Mouse (Mus musculus): ENCODE data around the gene Fubp1. TPM values are rescaled to one million over a fixed set of nuclear protein-coding genes. Genes with fewer than 3 reads are reported as not detected.

Fubp1 gene
- total and polyA plus RNA-seq, 3 experiments: 214 to 333 (median 224) TPM

DNA sequence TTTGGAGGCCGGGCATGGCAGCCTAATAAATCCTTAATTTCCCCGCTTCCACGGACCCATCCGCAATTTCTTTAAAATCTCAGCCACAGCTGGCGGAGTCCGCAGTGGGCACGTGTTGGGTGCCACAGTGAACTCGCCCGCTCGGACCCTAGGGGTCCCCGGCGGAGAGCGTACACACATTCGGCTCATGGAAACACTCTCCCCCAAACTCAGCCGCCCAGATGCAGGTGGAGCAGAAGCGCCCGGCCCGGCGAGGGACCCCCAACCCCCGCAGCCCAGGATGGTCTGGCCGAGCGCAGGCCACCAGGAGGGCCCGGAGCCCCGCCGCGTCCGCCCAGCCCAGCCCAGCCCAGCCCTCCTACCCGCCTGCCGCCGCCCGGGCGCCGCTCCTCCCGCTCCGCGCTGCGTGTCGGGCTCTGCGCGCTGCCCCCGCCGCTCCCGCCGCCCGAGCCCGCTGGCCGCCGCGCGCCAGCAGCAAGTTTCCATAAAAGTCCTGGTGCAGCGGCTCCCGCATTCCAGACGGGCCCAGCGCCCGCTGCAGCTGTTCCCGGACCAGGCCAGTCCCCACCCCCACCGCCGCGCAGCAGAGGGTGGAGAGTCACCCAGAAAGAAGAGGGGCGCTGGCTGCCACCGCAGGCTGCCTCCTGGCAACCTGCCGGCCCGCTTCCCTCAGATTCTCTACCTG is 55.3 kb downstream of the Fubp1 start:
- Histone ChIP-seq H3K36me3 (replicated peaks in 1 of 2; ENCODE audit: control insufficient read depth in 1 of 2, insufficient read depth in 1 of 2, low read length in 1 of 2) (peaks cover 0 to 5% of the 10 kb centered on the region in 2 experiments), H3K27ac (ENCODE audit: insufficient read depth, low read depth) (no peak overlapping the region), H3K4me1 (ENCODE audit: control insufficient read depth in 1 of 2, insufficient read depth in 2 of 2) (peaks cover 0 to 2% of the 10 kb centered on the region in 2 experiments; a peak in 1 of 4 replicates), H3K9me3 (replicated peaks; ENCODE audit: low read length) (no peaks in the 10 kb centered on the region), H3K4me2 (ENCODE audit: insufficient read depth, low read depth, poor library complexity, severe bottlenecking) (no peak overlapping the region), H3K9ac (ENCODE audit: insufficient read depth, low read depth) (no peak overlapping the region), H3K79me2 (replicated peaks; ENCODE audit: control insufficient read depth, extremely low read depth, insufficient read depth, poor library complexity, severe bottlenecking) (no peaks in the 10 kb centered on the region), H3K4me3 (replicated peaks in 1 of 3; ENCODE audit: low read depth in 2 of 3, low read length in 2 of 3, poor library complexity in 1 of 3) (no peak overlapping the region), H3K27me3 (replicated peaks) (no peaks in the 10 kb centered on the region)
- in situ Hi-C loops (cut with MboI; ENCODE audit: low pct_ligation_motif_present, low pct_unique_long_range_greater_than_20kb, low sequenced_read_pairs) (loop anchor here (25.0 kb wide), 1 partner anchor 472 kb away; no protein-coding TSS in a partner anchor), dilution Hi-C loops (cut with MboI; ENCODE audit: extremely low pct_ligation_motif_present, extremely low pct_unique_long_range_greater_than_20kb, low sequenced_read_pairs) (no loop called here)
- TF ChIP-seq UBTF (IDR thresholded peaks at IDR 0.05; ENCODE audit: low read depth, low read length): no peak
- TF ChIP-seq JUN (IDR thresholded peaks at IDR 0.05; ENCODE audit: insufficient read depth, low read depth, low read length): no peak
- no peak for TF ChIP-seq ZC3H11A (IDR thresholded peaks at IDR 0.05; ENCODE audit: low read depth, low read length)
- TF ChIP-seq RAD21 (IDR thresholded peaks at IDR 0.05; ENCODE audit: low read depth, low read length): no peak
- TF ChIP-seq USF1 (IDR thresholded peaks at IDR 0.05; ENCODE audit: low read depth, low read length): no peak
- no peak for TF ChIP-seq BHLHE40 (IDR thresholded peaks at IDR 0.05; ENCODE audit: low read depth, low read length)
- TF ChIP-seq ELF1 (IDR thresholded peaks at IDR 0.05; ENCODE audit: low read depth, low read length): no peak
- TF ChIP-seq CHD2 (IDR thresholded peaks at IDR 0.05; ENCODE audit: low read length): no peak
- TF ChIP-seq HCFC1 (IDR thresholded peaks at IDR 0.05; ENCODE audit: low read depth, low read length): no peak
- no peak for TF ChIP-seq NELFE (IDR thresholded peaks at IDR 0.05; ENCODE audit: low read depth, low read length)
- TF ChIP-seq MEF2A (IDR thresholded peaks at IDR 0.05; ENCODE audit: borderline replicate concordance, low read depth, low read length): no peak
- TF ChIP-seq KAT2A (IDR thresholded peaks at IDR 0.05; ENCODE audit: insufficient replicate concordance, low read length): no peak
- TF ChIP-seq E2F4 (IDR thresholded peaks at IDR 0.05; ENCODE audit: insufficient replicate concordance, low read depth, low read length): no peak
- TF ChIP-seq EP300 (IDR thresholded peaks at IDR 0.05; ENCODE audit: low read length): no peak
- TF ChIP-seq POLR2A (IDR thresholded peaks at IDR 0.05; ENCODE audit: low read depth, low read length): no peak
- no peak for TF ChIP-seq ZMIZ1 (IDR thresholded peaks at IDR 0.05; ENCODE audit: low read depth, low read length)
- TF ChIP-seq SMC3 (IDR thresholded peaks at IDR 0.05; ENCODE audit: low read depth, low read length): no peak
- TF ChIP-seq ETS1 (conservative IDR thresholded peaks at IDR 0.05; ENCODE audit: low read depth, low read length): no peak
- no peak for TF ChIP-seq JUND (conservative IDR thresholded peaks at IDR 0.05; ENCODE audit: low read depth, low read length)
- TF ChIP-seq MAX (IDR thresholded peaks at IDR 0.05; ENCODE audit: low read length): no peak
- DNase-seq (ENCODE audit: extremely low read depth): no peak

DNA sequence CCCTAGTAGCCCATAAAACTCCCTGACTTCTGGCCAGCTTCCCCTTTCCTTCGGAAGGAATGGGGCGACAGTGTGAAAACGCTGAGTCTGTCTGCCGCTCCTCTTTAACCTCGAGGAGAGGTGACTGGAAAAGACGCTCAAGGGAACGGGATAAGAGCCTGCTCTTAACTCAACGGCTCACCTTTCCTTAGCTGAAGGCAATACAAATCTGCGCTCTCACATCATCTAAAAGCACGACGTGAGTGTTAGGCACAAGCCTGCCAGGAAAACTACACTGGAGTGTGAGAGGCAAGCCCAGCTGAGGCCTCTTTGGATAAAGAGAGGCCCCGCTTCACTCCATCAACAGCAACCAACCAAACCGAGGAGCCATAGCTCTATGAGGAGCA is 55.8 kb downstream of the Fubp1 start, which contains the start of gene Nexn:
Gene Nexn (minus strand): TSS at position 315 of the 386 bp plus-strand sequence.
- no peak within 1 kb of the TSS for H3K4me3 ChIP-seq (replicated peaks in 1 of 3; ENCODE audit: low read depth in 2 of 3, low read length in 2 of 3, poor library complexity in 1 of 3)
- H3K79me2 ChIP-seq (replicated peaks; ENCODE audit: control insufficient read depth, extremely low read depth, insufficient read depth, poor library complexity, severe bottlenecking): no peaks in the 10 kb centered on the region
- no peaks in the 10 kb centered on the region for H3K27me3 ChIP-seq (replicated peaks)
- H3K9ac ChIP-seq (ENCODE audit: insufficient read depth, low read depth): no peak within 1 kb of the TSS
- in situ Hi-C loops (cut with MboI; ENCODE audit: low pct_ligation_motif_present, low pct_unique_long_range_greater_than_20kb, low sequenced_read_pairs) (loop anchor here (25.0 kb wide), 1 partner anchor 471 kb away; no protein-coding TSS in a partner anchor), dilution Hi-C loops (cut with MboI; ENCODE audit: extremely low pct_ligation_motif_present, extremely low pct_unique_long_range_greater_than_20kb, low sequenced_read_pairs) (no loop called here)
- no peak for DNase-seq (ENCODE audit: extremely low read depth)
- peaks cover 0 to 2% of the 10 kb centered on the region in 2 experiments; a peak in 1 of 4 replicates for H3K4me1 ChIP-seq (ENCODE audit: control insufficient read depth in 1 of 2, insufficient read depth in 2 of 2)
- no peak within 1 kb of the TSS for H3K27ac ChIP-seq (ENCODE audit: insufficient read depth, low read depth)
- no peak for TF ChIP-seq MEF2A (IDR thresholded peaks at IDR 0.05; ENCODE audit: borderline replicate concordance, low read depth, low read length)
- TF ChIP-seq PAX5 (IDR thresholded peaks at IDR 0.05; ENCODE audit: low read length): no peak
- TF ChIP-seq ZNF384 (IDR thresholded peaks at IDR 0.05; ENCODE audit: low read depth, low read length): no peak
- TF ChIP-seq SIN3A (IDR thresholded peaks at IDR 0.05; ENCODE audit: low read length): no peak
- no peak for TF ChIP-seq BHLHE40 (IDR thresholded peaks at IDR 0.05; ENCODE audit: low read depth, low read length)
- no peak for TF ChIP-seq MXI1 (IDR thresholded peaks at IDR 0.05; ENCODE audit: low read depth, low read length)
- no peak for TF ChIP-seq E2F4 (IDR thresholded peaks at IDR 0.05; ENCODE audit: insufficient replicate concordance, low read depth, low read length)
- no peak for TF ChIP-seq EP300 (IDR thresholded peaks at IDR 0.05; ENCODE audit: low read length)
- no peak for TF ChIP-seq RAD21 (IDR thresholded peaks at IDR 0.05; ENCODE audit: low read depth, low read length)
- TF ChIP-seq CHD1 (IDR thresholded peaks at IDR 0.05; ENCODE audit: low read depth, low read length): no peak
- TF ChIP-seq IRF4 (IDR thresholded peaks at IDR 0.05; ENCODE audit: low read depth, low read length): no peak
- no peak for TF ChIP-seq CTCF (conservative IDR thresholded peaks at IDR 0.05 in 1 of 2, IDR thresholded peaks at IDR 0.05 in 1 of 2; ENCODE audit: low read depth in 2 of 2, low read length in 2 of 2)
- TF ChIP-seq TBP (conservative IDR thresholded peaks at IDR 0.05; ENCODE audit: low read depth, low read length): no peak
- no peak for TF ChIP-seq POLR2AphosphoS2 (IDR thresholded peaks at IDR 0.05; ENCODE audit: low read depth, low read length)
- TF ChIP-seq ZKSCAN1 (IDR thresholded peaks at IDR 0.05; ENCODE audit: borderline replicate concordance, low read depth, low read length): no peak
- TF ChIP-seq UBTF (IDR thresholded peaks at IDR 0.05; ENCODE audit: low read depth, low read length): no peak
- TF ChIP-seq KAT2A (IDR thresholded peaks at IDR 0.05; ENCODE audit: insufficient replicate concordance, low read length): no peak
- no peak for TF ChIP-seq JUN (IDR thresholded peaks at IDR 0.05; ENCODE audit: insufficient read depth, low read depth, low read length)
- no peak for TF ChIP-seq CHD2 (IDR thresholded peaks at IDR 0.05; ENCODE audit: low read length)
- no peak for TF ChIP-seq MYC (IDR thresholded peaks at IDR 0.05; ENCODE audit: low read depth, low read length)
- no peak within 1 kb of the TSS for H3K4me2 ChIP-seq (ENCODE audit: insufficient read depth, low read depth, poor library complexity, severe bottlenecking)
- no peaks in the 10 kb centered on the region for H3K9me3 ChIP-seq (replicated peaks; ENCODE audit: low read length)
- peaks cover 0 to 7% of the 10 kb centered on the region in 2 experiments for H3K36me3 ChIP-seq (replicated peaks in 1 of 2; ENCODE audit: control insufficient read depth in 1 of 2, insufficient read depth in 1 of 2, low read length in 1 of 2)

Measured in CH12.LX (cell line).